Mouse (Mus musculus) kidney, embryonic 16.5 days (tissue): ENCODE data around the gene Fam155a. TPM values are rescaled to one million over a fixed set of nuclear protein-coding genes. Genes with fewer than 3 reads are reported as not detected.

ENCODE experiments used
- ATAC-seq: fragments of 200-750 bp; cut with Nextera tagmentation; 2 replicates; pipeline ENCODE4 v1.8.0; 2017; ENCODE audit warnings: moderate TSS enrichment; ENCODE audit not compliant: low FRiP score, low TSS enrichment
- H3K27ac ChIP-seq: fragments of 300-500 bp; sonication (generic); 2 replicates; pipeline ENCODE4 v1.5.1; 2014; ENCODE audit warnings: low read length
- H3K27me3 ChIP-seq: fragments of 300-500 bp; sonication (generic); 2 replicates; pipeline ENCODE4 v1.6.1; 2014; ENCODE audit warnings: low read length, control low read depth, mixed read lengths; ENCODE audit not compliant: insufficient read depth
- H3K36me3 ChIP-seq: fragments of 300-500 bp; sonication (generic); 2 replicates; pipeline ENCODE4 v1.6.1; 2014; ENCODE audit warnings: low read length, control low read depth, mixed read lengths; ENCODE audit not compliant: insufficient read depth
- H3K4me1 ChIP-seq: fragments of 300-500 bp; sonication (generic); 2 replicates; pipeline ENCODE4 v1.6.1; 2014; ENCODE audit warnings: low read length, control low read depth, mixed read lengths; ENCODE audit not compliant: insufficient read depth
- H3K4me2 ChIP-seq: fragments of 300-500 bp; sonication (generic); replicated peaks from 2 replicates; pipeline ENCODE4 v1.6.1; 2014; ENCODE audit warnings: low read depth, low read length
- H3K4me3 ChIP-seq: fragments of 300-500 bp; sonication (generic); 2 replicates; pipeline ENCODE4 v1.5.1; 2014; ENCODE audit warnings: mild to moderate bottlenecking, low read length
- H3K9ac ChIP-seq: fragments of 300-500 bp; sonication (generic); replicated peaks from 2 replicates; pipeline ENCODE4 v1.6.1; 2014; ENCODE audit warnings: low read length
- H3K9me3 ChIP-seq: fragments of 300-500 bp; sonication (generic); 2 replicates; pipeline ENCODE4 v1.6.1; 2016; ENCODE audit warnings: low read length, control low read depth
- WGBS: fragments of 180-500 bp; shearing (Covaris S2); extraction: QIAGEN DNeasy Blood & Tissue Kit; methylation state at CpG from one replicate; pipeline ENCODE4 v1.1.7; 2014; 5-methylcytosine and 5-hydroxymethylcytosine counted together
- polyA plus RNA-seq: library from polyadenylated mRNA; unstranded; fragments of >200 nt; fragmentation: Nextera tagmentation; extraction: Ambion mirVana; gene quantifications from 2 replicates; pipeline ENCODE4 v1.2.1, GENCODE M21; 2015

Gene Fam155a
- polyA plus RNA-seq, 1 experiment from 2014 or later, result 0.27 TPM

DNA sequence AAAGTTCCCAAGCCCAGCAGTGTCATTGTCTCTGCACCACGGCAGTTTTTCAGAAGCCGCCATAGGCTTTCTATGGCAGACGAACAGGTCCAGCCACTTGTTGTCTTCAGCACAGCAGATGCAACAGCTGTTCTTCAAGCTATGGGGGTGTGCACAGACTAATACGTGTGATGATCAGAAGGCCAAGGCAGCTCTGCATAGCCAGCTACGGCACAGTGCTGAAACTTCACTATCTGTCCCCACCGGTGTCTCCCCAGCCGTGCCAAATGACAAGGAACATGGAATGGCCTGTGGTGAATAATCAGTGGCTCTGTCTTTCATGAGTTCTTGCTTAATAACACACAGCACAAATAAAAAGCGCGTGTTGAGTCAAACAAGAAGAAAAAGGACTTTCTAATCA lies 428.4 kb downstream of the Fam155a start:
- Histone ChIP-seq H3K9me3 (no peaks in the 10 kb centered on the region), H3K4me2 (no peak overlapping the region), H3K36me3 (no peaks in the 10 kb centered on the region), H3K27ac (no peak overlapping the region), H3K9ac (no peak overlapping the region), H3K27me3 (no peaks in the 10 kb centered on the region), H3K4me3 (no peak overlapping the region), H3K4me1 (no peaks in the 10 kb centered on the region)
- WGBS, result 84% methylated on average over 9 of the region's 9 CpGs
- no peak for ATAC-seq

DNA sequence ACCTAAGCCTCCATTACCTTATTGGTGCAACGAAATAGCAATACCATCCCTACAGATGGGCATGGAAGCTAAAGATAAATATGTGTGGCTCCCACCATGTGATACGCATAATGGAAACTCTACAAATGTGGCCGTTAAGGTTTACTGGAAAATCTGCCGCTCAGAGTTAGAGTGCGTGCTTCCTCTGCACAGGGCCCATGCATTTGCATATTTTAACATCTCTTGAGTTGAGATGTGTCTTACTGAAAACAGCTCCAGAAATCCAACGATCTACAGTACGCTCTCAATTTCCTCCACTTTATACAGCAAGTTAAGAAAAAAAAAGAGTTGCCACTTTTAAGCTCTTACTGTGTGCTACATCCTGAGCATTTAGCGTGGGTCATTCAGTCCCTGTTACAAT lies 433.1 kb downstream of the Fam155a start:
- no peaks in the 10 kb centered on the region for H3K36me3 ChIP-seq
- no peak overlapping the region for H3K27ac ChIP-seq
- no peak overlapping the region for H3K4me2 ChIP-seq
- H3K4me1 ChIP-seq, result no peaks in the 10 kb centered on the region
- H3K9ac ChIP-seq, result no peak overlapping the region
- no peak overlapping the region for H3K4me3 ChIP-seq
- ATAC-seq, result no peak
- H3K27me3 ChIP-seq, result no peaks in the 10 kb centered on the region
- WGBS, result 86% methylated on average over 8 of the region's 8 CpGs
- H3K9me3 ChIP-seq, result no peaks in the 10 kb centered on the region

DNA sequence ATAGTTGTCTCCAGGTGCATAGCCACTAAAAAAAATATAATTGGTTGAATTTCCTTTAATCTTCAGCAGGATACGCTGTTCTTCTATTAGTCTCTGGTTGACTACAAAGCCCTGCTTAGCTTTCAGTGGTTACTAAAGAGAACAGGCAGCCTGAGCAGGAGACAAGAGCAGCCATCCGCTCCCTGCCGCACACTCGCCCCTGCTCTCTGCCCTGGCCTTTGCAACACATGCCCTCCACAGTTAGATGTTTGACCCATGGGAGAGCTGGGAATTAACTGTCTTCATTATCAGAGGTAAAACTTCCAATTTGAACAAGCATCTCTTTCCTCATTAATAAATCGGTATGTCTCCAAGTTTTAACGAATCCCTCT lies 435.0 kb downstream of the Fam155a start:
- Histone ChIP-seq H3K36me3 (no peaks in the 10 kb centered on the region), H3K4me3 (no peak overlapping the region), H3K9me3 (no peaks in the 10 kb centered on the region), H3K27ac (no peak overlapping the region), H3K4me1 (no peaks in the 10 kb centered on the region), H3K27me3 (no peaks in the 10 kb centered on the region), H3K4me2 (no peak overlapping the region), H3K9ac (no peak overlapping the region)
- ATAC-seq, result no peak
- WGBS, result 43% methylated on average over 6 of the region's 6 CpGs

DNA sequence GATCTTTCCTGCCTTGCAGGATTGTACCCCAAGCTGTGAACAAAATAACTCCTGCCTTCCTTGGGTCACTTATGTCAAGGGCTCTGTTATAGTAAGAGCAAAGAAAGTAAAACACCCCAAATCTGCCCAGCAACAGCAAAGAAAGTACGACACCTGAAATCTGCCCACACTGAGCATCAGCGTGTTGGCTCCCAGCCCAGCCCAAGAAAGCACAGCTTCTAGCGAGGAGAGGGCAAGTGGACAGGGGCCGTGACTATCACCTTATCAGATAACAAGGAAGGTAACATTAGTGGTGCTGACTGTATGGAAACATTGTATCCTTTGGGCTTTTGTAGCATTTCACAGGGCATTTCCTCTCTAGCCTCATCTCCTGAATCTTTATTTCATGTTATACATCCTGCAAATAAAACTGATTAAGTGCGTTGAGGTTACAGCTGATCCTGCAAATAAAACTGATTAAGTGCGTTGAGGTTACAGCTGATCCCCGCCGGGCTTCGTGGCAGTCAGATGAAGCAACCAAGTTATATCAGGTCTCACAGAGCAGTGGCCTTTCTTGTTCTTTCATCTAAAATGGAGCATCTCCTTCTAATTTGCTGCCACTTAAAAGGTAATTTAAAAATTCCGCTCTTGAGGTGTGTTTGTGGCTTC lies 435.6 kb downstream of the Fam155a start:
- Histone ChIP-seq H3K27ac (no peak overlapping the region), H3K9ac (no peak overlapping the region), H3K4me1 (no peaks in the 10 kb centered on the region), H3K4me3 (no peak overlapping the region), H3K9me3 (no peaks in the 10 kb centered on the region), H3K4me2 (no peak overlapping the region), H3K36me3 (no peaks in the 10 kb centered on the region), H3K27me3 (no peaks in the 10 kb centered on the region)
- WGBS, result 28% methylated on average over 10 of the region's 10 CpGs
- ATAC-seq, result no peak

DNA sequence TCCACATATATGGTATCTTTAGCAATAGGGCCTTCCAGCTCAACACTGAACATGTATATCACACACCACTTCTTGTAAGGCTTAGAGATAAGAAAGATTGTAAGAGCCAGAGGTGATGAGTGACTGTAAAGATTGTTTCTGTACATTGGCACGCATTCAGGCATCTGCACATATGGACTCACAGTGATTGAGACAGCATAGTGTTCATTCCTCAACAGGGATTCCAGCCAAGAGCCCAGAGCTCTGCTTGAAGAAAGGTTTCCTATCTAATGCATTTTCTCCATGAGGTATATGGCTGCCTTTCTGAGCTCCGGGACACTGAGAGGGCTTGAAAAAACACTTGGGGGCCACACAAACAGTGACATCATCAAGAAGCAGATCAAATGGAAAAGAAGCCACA lies 438.2 kb downstream of the Fam155a start:
- no peak for ATAC-seq
- Histone ChIP-seq H3K27ac (no peak overlapping the region), H3K4me1 (no peaks in the 10 kb centered on the region), H3K36me3 (no peaks in the 10 kb centered on the region), H3K4me2 (no peak overlapping the region), H3K4me3 (no peak overlapping the region), H3K9ac (no peak overlapping the region), H3K9me3 (no peaks in the 10 kb centered on the region), H3K27me3 (no peaks in the 10 kb centered on the region)
- 85% methylated on average over 2 of the region's 2 CpGs for WGBS

DNA sequence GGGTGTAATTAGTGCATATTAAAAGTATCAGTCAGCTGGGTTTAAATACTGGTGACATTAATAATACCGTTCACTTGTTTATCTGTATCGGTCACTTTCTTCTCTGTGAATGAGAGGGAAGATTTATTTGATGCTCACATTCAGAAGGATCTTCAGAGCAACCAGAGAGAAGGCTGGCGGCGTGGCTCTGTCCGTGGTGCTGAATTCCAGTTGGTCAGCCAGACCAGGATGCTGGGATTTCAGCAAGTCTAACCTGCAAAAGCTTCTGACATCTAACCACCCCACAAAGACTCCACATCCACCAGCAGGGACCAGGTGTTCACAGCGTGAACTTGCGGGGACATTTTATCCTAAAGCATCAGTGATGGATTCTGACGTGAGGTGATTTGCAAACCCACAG lies 461.5 kb downstream of the Fam155a start:
- Histone ChIP-seq H3K27me3 (no peaks in the 10 kb centered on the region), H3K9ac (no peak overlapping the region), H3K4me2 (no peak overlapping the region), H3K4me3 (no peak overlapping the region), H3K27ac (no peak overlapping the region), H3K36me3 (no peaks in the 10 kb centered on the region), H3K4me1 (no peaks in the 10 kb centered on the region), H3K9me3 (no peaks in the 10 kb centered on the region)
- WGBS, result 20% methylated on average over 8 of the region's 8 CpGs
- no peak for ATAC-seq

DNA sequence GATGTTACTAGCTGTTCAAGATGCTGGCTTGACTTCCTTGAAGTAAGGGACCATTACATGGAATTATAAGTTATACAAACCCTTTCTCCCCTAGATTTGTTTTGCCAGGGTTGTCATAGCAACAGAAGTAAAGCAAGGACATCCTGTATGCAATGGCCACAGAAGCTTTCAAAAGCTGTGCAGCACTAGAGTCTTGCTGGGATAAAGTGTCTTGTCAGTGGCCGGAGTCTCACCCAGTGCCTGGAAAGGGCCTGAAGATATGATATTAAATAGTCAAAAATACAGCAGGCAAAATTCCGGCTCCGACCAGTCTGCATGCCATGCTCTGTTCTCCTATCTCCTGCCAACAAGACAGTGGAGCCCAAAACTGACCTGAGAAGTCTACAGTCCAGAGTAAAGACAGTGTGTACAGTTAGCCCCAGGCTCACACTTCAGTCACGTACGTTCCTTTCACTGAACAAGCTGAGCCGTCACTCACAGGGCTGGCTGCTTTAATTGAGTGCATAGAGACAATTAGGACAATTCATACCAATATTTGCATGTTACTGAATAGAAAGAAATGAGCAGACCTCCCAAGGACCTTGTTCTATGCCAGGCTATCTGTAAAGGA lies 467.3 kb downstream of the Fam155a start:
- Histone ChIP-seq H3K4me2 (no peak overlapping the region), H3K9me3 (no peaks in the 10 kb centered on the region), H3K4me3 (no peak overlapping the region), H3K36me3 (no peaks in the 10 kb centered on the region), H3K27ac (no peak overlapping the region), H3K9ac (no peak overlapping the region), H3K27me3 (no peaks in the 10 kb centered on the region), H3K4me1 (no peaks in the 10 kb centered on the region)
- ATAC-seq, result no peak
- 80% methylated on average over 6 of the region's 6 CpGs for WGBS

DNA sequence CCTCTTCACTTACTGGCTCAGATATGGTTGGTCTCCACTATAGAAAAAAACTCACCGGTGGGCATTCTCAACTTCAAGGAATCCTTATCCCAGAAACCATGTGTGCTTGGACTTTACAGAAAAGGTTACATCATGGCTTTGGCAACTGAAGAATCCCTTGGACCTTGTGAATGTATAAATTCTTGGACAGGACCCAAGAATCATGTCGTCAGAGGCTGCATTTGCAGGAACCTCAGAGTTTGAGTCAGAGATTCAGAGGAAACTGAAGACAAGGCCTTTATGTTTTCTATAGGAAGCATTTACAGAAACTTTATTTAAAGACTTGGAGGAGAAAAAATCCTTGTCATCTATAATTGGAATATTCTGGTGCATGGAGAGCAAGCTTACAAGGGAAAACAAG lies 475.9 kb downstream of the Fam155a start:
- H3K4me2 ChIP-seq, result no peak overlapping the region
- H3K27ac ChIP-seq, result no peak overlapping the region
- no peak for ATAC-seq
- no peaks in the 10 kb centered on the region for H3K36me3 ChIP-seq
- H3K27me3 ChIP-seq, result no peaks in the 10 kb centered on the region
- H3K9me3 ChIP-seq, result no peaks in the 10 kb centered on the region
- no peak overlapping the region for H3K4me3 ChIP-seq
- no peaks in the 10 kb centered on the region for H3K4me1 ChIP-seq
- 63% methylated on average over 2 of the region's 2 CpGs for WGBS
- H3K9ac ChIP-seq, result no peak overlapping the region

DNA sequence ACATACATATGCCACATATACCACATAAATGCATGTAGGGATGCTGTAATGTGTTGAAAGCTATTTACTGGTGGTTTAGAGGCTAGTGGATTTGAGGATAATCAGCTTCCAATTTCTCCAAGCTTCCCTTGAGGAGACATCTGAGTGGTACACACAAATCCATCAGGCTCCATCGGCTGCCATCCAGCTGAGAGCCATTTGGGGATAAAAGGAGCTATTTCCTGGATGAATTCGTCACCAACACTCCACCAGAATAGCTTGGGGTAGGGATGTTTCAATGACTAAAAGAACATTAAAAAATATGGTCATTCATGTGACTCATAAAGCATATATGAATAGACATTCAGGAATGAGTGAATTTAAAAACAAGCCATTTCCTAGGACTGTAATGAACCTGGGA lies 478.4 kb downstream of the Fam155a start:
- Histone ChIP-seq H3K9ac (no peak overlapping the region), H3K27me3 (no peaks in the 10 kb centered on the region), H3K4me1 (peaks cover 5% of the 10 kb centered on the region; the same call in 1 of the 2 replicates), H3K9me3 (no peaks in the 10 kb centered on the region), H3K4me2 (no peak overlapping the region), H3K36me3 (no peaks in the 10 kb centered on the region), H3K27ac (no peak overlapping the region), H3K4me3 (no peak overlapping the region)
- ATAC-seq, result no peak
- WGBS, result 84% methylated on average over 2 of the region's 2 CpGs

DNA sequence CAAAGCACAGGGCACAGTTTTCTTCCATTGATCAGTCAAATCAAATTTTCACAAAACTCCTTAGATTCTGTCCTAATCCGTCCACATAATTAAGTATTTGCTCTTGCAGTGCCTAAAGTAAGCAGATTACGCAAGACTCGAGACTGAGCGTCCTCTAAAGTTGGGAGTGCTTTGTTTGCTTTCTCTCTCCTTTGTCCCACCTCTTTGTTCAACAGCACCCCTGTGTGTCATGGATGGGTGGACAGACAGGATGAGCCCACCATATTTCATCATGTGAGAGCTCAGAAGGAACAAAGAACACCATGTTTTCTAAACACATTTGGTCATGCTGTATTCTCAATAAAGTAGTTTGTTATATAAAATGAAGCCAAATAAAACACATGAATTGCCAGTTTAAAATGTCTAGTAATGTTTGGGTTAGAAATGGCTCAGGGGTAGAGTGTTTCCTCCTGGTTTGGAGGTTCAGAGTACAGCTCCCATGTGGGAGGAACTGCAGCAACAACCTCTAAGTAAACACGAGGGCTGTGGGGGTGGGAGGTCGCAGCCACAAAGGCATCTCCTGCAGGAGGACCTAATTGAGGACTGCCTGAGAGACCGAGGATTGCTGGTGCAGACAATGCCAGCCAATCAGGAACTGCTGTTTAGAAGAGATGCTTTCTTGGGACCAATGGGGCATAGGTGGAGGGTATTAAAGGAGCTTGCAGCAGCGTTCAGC lies 482.8 kb downstream of the Fam155a start:
- H3K36me3 ChIP-seq, result no peaks in the 10 kb centered on the region
- no peaks in the 10 kb centered on the region for H3K27me3 ChIP-seq
- no peak overlapping the region for H3K27ac ChIP-seq
- H3K9ac ChIP-seq, result no peak overlapping the region
- 19% methylated on average over 8 of the region's 8 CpGs for WGBS
- peaks cover 5% of the 10 kb centered on the region; the same call in 1 of the 2 replicates for H3K4me1 ChIP-seq
- peak; percentile 59; the same call in 1 of the 2 replicates for ATAC-seq
- no peak overlapping the region for H3K4me3 ChIP-seq
- no peak overlapping the region for H3K4me2 ChIP-seq
- no peaks in the 10 kb centered on the region for H3K9me3 ChIP-seq
